Mouse (Mus musculus) forebrain, embryonic 14.5 days (tissue): ENCODE measurements around the gene 1700029P11Rik. TPM values are rescaled to one million over a fixed set of nuclear protein-coding genes. Genes with fewer than 3 reads are reported as not detected.
"Not testable (repeated sequence)": the region's sequence is repeated elsewhere in the genome, so short reads cannot be mapped to it uniquely, and the experiment has no call there.

Experiments used
- ATAC-seq: fragments of 200-750 bp; cut with Nextera tagmentation; 2 replicates; pipeline ENCODE4 v1.8.0; 2017; ENCODE audit warnings: mild to moderate bottlenecking, moderate library complexity
- DNase-seq: peaks from one replicate; pipeline ENCODE4 v3.0.0-alpha.2; 2015; ENCODE audit warnings: low spot score
- H3K27ac ChIP-seq: fragments of 300-500 bp; sonication (generic); 2 replicates; pipeline ENCODE4 v1.5.1; 2014; ENCODE audit warnings: low read depth, mild to moderate bottlenecking, control low read depth, low read length, moderate library complexity
- H3K27me3 ChIP-seq: fragments of 300-500 bp; sonication (generic); replicated peaks from 2 replicates; pipeline ENCODE4 v1.6.1; 2014; ENCODE audit warnings: low read length, control low read depth, mixed read lengths; ENCODE audit not compliant: control insufficient read depth, insufficient read depth
- H3K36me3 ChIP-seq: fragments of 300-500 bp; sonication (generic); 2 replicates; pipeline ENCODE4 v1.6.1; 2014; ENCODE audit warnings: low read length, control low read depth; ENCODE audit not compliant: control insufficient read depth, insufficient read depth
- H3K4me1 ChIP-seq: fragments of 300-500 bp; sonication (generic); 2 replicates; pipeline ENCODE4 v1.6.1; 2014; ENCODE audit warnings: antibody characterized with exemption, low read length, control low read depth; ENCODE audit not compliant: control insufficient read depth, insufficient read depth
- H3K4me2 ChIP-seq: fragments of 300-500 bp; sonication (generic); 2 replicates; pipeline ENCODE4 v1.6.1; 2014; ENCODE audit warnings: mild to moderate bottlenecking, control low read depth, low read length
- H3K4me3 ChIP-seq: fragments of 300-500 bp; sonication (generic); 2 replicates; pipeline ENCODE4 v1.5.1; 2014; ENCODE audit warnings: low read depth, low read length, control low read depth
- H3K9ac ChIP-seq: fragments of 300-500 bp; sonication (generic); 2 replicates; pipeline ENCODE4 v1.6.1; 2014; ENCODE audit warnings: mild to moderate bottlenecking, low read length, control low read depth, moderate library complexity
- H3K9me3 ChIP-seq: fragments of 300-500 bp; sonication (generic); replicated peaks from 2 replicates; pipeline ENCODE4 v1.6.1; 2016; ENCODE audit warnings: low read length, control low read depth, mixed read lengths; ENCODE audit not compliant: control insufficient read depth
- WGBS: fragments of 180-500 bp; shearing (Covaris S2); extraction: QIAGEN DNeasy Blood & Tissue Kit; methylation state at CpG from one replicate; pipeline ENCODE4 v1.1.7; 2014; 5-methylcytosine and 5-hydroxymethylcytosine counted together
- polyA plus RNA-seq: library from polyadenylated mRNA; unstranded; fragments of >200 nt; fragmentation: Nextera tagmentation; extraction: Ambion mirVana; gene quantifications from 2 replicates; pipeline ENCODE4 v1.2.1, GENCODE M21; 2014

Gene 1700029P11Rik
- polyA plus RNA-seq, 1 experiment from 2014 or later = not detected

GRCm38 (mm10) chr15:81964980-81965545 is 15.3 kb upstream of the 1700029P11Rik start:
- 65% methylated on average over 4 of the region's 4 CpGs for WGBS
- no peak for ATAC-seq
- Histone ChIP-seq H3K27me3 (no peaks in the 10 kb centered on the region), H3K4me3 (no peak overlapping the region), H3K9me3 (no peaks in the 10 kb centered on the region), H3K9ac (no peak overlapping the region), H3K36me3 (no peaks in the 10 kb centered on the region), H3K27ac (no peak overlapping the region), H3K4me1 (no peaks in the 10 kb centered on the region), H3K4me2 (no peak overlapping the region)
- no peak for DNase-seq

GRCm38 (mm10) chr15:81966062-81966829 is 14.1 kb upstream of the 1700029P11Rik start:
- no peak overlapping the region for H3K27ac ChIP-seq
- no peak overlapping the region for H3K9ac ChIP-seq
- H3K4me3 ChIP-seq = no peak overlapping the region
- H3K4me1 ChIP-seq = no peaks in the 10 kb centered on the region
- WGBS = 84% methylated on average over 12 of the region's 14 CpGs
- ATAC-seq = no peak
- no peaks in the 10 kb centered on the region for H3K27me3 ChIP-seq
- no peak overlapping the region for H3K4me2 ChIP-seq
- H3K36me3 ChIP-seq = no peaks in the 10 kb centered on the region
- no peak for DNase-seq
- no peaks in the 10 kb centered on the region for H3K9me3 ChIP-seq

- Histone ChIP-seq H3K36me3 (no peaks in the 10 kb centered on the region), H3K27ac (no peak overlapping the region), H3K27me3 (no peaks in the 10 kb centered on the region), H3K9me3 (peaks cover 3% of the 10 kb centered on the region; the same call in 1 of the 2 replicates), H3K4me2 (no peak overlapping the region), H3K4me3 (no peak overlapping the region), H3K4me1 (no peaks in the 10 kb centered on the region), H3K9ac (no peak overlapping the region)
- 89% methylated on average over 5 of the region's 5 CpGs for WGBS
- ATAC-seq = no peak
- DNase-seq = no peak
These were observed 12.5 kb upstream of the 1700029P11Rik start for GRCm38 (mm10) chr15:81967821-81968220.

GRCm38 (mm10) chr15:81968447-81968846 is 11.9 kb upstream of the 1700029P11Rik start:
- no peaks in the 10 kb centered on the region for H3K36me3 ChIP-seq
- H3K4me1 ChIP-seq = no peaks in the 10 kb centered on the region
- ATAC-seq (no peak), DNase-seq (no peak)
- no peak overlapping the region for H3K9ac ChIP-seq
- peaks cover 3% of the 10 kb centered on the region; the same call in 1 of the 2 replicates for H3K9me3 ChIP-seq
- H3K4me2 ChIP-seq = no peak overlapping the region
- no peaks in the 10 kb centered on the region for H3K27me3 ChIP-seq
- 69% methylated on average over 2 of the region's 2 CpGs for WGBS
- no peak overlapping the region for H3K27ac ChIP-seq
- no peak overlapping the region for H3K4me3 ChIP-seq

- H3K27ac ChIP-seq = no peak overlapping the region
- H3K4me3 ChIP-seq = no peak overlapping the region
- 55% methylated on average over 7 of the region's 7 CpGs for WGBS
- no peaks in the 10 kb centered on the region for H3K36me3 ChIP-seq
- H3K9me3 ChIP-seq = peaks cover 3% of the 10 kb centered on the region; the same call in 1 of the 2 replicates
- H3K9ac ChIP-seq = no peak overlapping the region
- no peak overlapping the region for H3K4me2 ChIP-seq
- no peaks in the 10 kb centered on the region for H3K4me1 ChIP-seq
- ATAC-seq (no peak), DNase-seq (no peak)
- no peaks in the 10 kb centered on the region for H3K27me3 ChIP-seq
These were observed 11.2 kb upstream of the 1700029P11Rik start for GRCm38 (mm10) chr15:81969173-81969572.

GRCm38 (mm10) chr15:81969635-81970034 is 10.7 kb upstream of the 1700029P11Rik start:
- H3K9me3 ChIP-seq, H3K9ac ChIP-seq, H3K27me3 ChIP-seq, H3K27ac ChIP-seq, H3K4me3 ChIP-seq, H3K4me2 ChIP-seq, DNase-seq, H3K36me3 ChIP-seq, H3K4me1 ChIP-seq, ATAC-seq: not testable (repeated sequence)
- WGBS = 38% methylated on average over 6 of the region's 6 CpGs

GRCm38 (mm10) chr15:81970498-81970897 is 9.8 kb upstream of the 1700029P11Rik start:
- H3K4me3 ChIP-seq, ATAC-seq, H3K9me3 ChIP-seq, H3K27ac ChIP-seq, H3K4me1 ChIP-seq, H3K4me2 ChIP-seq, H3K36me3 ChIP-seq, H3K9ac ChIP-seq, DNase-seq, H3K27me3 ChIP-seq: not testable (repeated sequence)
- 69% methylated on average over 4 of the region's 4 CpGs for WGBS

- WGBS = 94% methylated on average over 8 of the region's 8 CpGs
- ATAC-seq, H3K4me2 ChIP-seq, H3K36me3 ChIP-seq, H3K9ac ChIP-seq, DNase-seq, H3K27ac ChIP-seq, H3K9me3 ChIP-seq, H3K4me3 ChIP-seq, H3K27me3 ChIP-seq, H3K4me1 ChIP-seq: not testable (repeated sequence)
These were observed 5.2 kb upstream of the 1700029P11Rik start for GRCm38 (mm10) chr15:81975156-81975555.

- DNase-seq (no peak), ATAC-seq (no peak)
- 62% methylated on average over 1 of the region's 1 CpGs for WGBS
These were observed 1.8 kb downstream of the 1700029P11Rik start for GRCm38 (mm10) chr15:81982173-81982572.

More at GRCm38 (mm10) chr15:81982173-81982572, 1.8 kb downstream of the 1700029P11Rik start:
- Histone ChIP-seq H3K9ac (no peak overlapping the region), H3K27ac (no peak overlapping the region), H3K4me2 (no peak overlapping the region), H3K9me3 (no peaks in the 10 kb centered on the region), H3K4me3 (no peak overlapping the region), H3K27me3 (no peaks in the 10 kb centered on the region), H3K36me3 (no peaks in the 10 kb centered on the region), H3K4me1 (peaks cover 10% of the 10 kb centered on the region; the same call in 1 of the 2 replicates)
